Mouse (Mus musculus) lung, adult 2 months (tissue): ENCODE measurements at regions not wholly inside any gene's neighbourhood (a gene's known extent, or its start where the extent isn't known, plus 50 kb on each side); places are given as distances from the start of the nearest gene placed in this dataset.

Experiments
- CTCF ChIP-seq: fragments of 200-500 bp; IDR thresholded peaks from 2 replicates; pipeline ENCODE4 v1.5.1; 2011; ENCODE audit warnings: mild to moderate bottlenecking, low read length, control low read depth; ENCODE audit not compliant: insufficient read depth
- POLR2A ChIP-seq: fragments of 200-500 bp; IDR thresholded peaks from 2 replicates; pipeline ENCODE4 v1.6.1; 2011; ENCODE audit warnings: low read depth, mild to moderate bottlenecking, control low read depth, low read length, borderline replicate concordance; ENCODE audit errors: extremely low read depth

DNA sequence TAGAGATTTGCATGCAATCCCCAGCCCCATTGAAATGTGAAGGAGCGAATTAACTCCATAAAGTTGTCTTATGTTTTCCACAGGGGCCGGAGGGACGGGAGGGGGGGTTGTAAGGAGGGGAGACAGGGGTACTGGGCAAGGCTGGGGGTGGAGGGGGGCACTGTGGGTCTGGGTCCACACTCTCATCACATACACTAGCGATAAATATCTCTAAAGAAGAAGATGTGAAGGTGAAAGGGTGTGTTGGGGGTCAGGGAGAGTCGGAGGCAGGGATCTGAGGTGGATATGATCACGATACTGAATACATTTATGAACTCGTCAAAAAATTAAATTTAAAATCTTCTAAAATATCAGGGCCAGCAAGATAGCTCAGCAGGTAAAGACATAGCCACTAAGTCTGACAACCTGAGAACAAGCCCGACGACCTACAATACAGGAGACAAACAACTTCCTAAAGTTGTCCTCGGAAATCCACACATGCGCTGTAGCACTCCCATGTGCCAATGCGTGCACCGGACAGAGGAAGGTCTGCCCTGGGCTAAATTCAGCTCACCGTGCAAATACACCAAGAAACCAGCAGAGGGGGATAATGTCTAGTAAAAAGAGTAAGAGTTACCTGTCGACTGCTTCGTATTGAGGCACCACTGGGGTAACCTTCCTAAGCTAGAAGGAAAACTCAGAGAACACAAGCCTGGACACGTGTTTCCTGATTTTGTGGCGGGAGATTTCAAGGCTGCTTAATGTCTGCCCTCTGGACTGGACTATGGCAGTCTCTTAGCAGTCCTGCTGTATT lies 85.6 kb upstream of the Nt5e start:
- TF ChIP-seq CTCF (peak; percentile 45; the same call in 1 of the 2 replicates), POLR2A (peak; percentile 19; the same call in 1 of the 2 replicates)
